Mouse (Mus musculus) spleen, adult 2 months (tissue): ENCODE results near the gene Hcst. TPM values are rescaled to one million over a fixed set of nuclear protein-coding genes. Genes with fewer than 3 reads are reported as not detected.

Experiments used
- DNase-seq, 2 experiments: peaks; one replicate each; pipeline versions ENCODE4 v3.0.0 to v3.0.0-alpha.2; 2012 to 2021; ENCODE audit warnings: low spot score in 2 of 2, low read depth in 1 of 2
- H3K27ac ChIP-seq: fragments of 200-500 bp; 2 replicates; pipeline ENCODE4 v1.5.1; 2012; ENCODE audit warnings: low read length, inconsistent platforms; ENCODE audit not compliant: insufficient read depth
- H3K27me3 ChIP-seq: fragments of 200-500 bp; 2 replicates; pipeline ENCODE4 v1.6.1; 2012; ENCODE audit warnings: mild to moderate bottlenecking, moderate library complexity, low read length, inconsistent platforms; ENCODE audit not compliant: control insufficient read depth, insufficient read depth
- H3K36me3 ChIP-seq: fragments of 200-500 bp; 2 replicates; pipeline ENCODE4 v1.6.1; 2012; ENCODE audit warnings: mild to moderate bottlenecking, low read length, inconsistent platforms; ENCODE audit not compliant: control insufficient read depth, insufficient read depth
- H3K4me1 ChIP-seq: fragments of 200-500 bp; 2 replicates; pipeline ENCODE4 v1.6.1; 2011; ENCODE audit warnings: inconsistent platforms; ENCODE audit not compliant: control insufficient read depth, insufficient read depth, insufficient read length
- H3K4me3 ChIP-seq: fragments of 200-500 bp; 2 replicates; pipeline ENCODE4 v1.5.1; 2011; ENCODE audit warnings: mild to moderate bottlenecking, inconsistent platforms; ENCODE audit not compliant: insufficient read depth, insufficient read length; ENCODE audit errors: extremely low read depth
- CTCF ChIP-seq: fragments of 200-500 bp; IDR thresholded peaks from 2 replicates; pipeline ENCODE4 v1.5.1; 2011; ENCODE audit warnings: mild to moderate bottlenecking, inconsistent platforms; ENCODE audit not compliant: insufficient read depth, insufficient read length, insufficient replicate concordance; ENCODE audit errors: extremely low read depth
- POLR2A ChIP-seq: fragments of 200-500 bp; IDR thresholded peaks from 2 replicates; pipeline ENCODE4 v1.6.1; 2011; ENCODE audit warnings: low read depth, low read length, inconsistent platforms
- WGBS: fragments of 180-500 bp; shearing (Covaris S2); methylation state at CpG from one replicate; pipeline ENCODE4 v1.1.7; 2018; 5-methylcytosine and 5-hydroxymethylcytosine counted together
- polyA plus RNA-seq: library from polyadenylated mRNA; depleted of rRNA; stranded (reverse); fragments of >200 nt; gene quantifications from 2 replicates; pipeline ENCODE4 v1.2.3, GENCODE M21; 2012; rRNA removed

Gene Hcst
- polyA plus RNA-seq, 1 experiment, result 178 TPM

DNA sequence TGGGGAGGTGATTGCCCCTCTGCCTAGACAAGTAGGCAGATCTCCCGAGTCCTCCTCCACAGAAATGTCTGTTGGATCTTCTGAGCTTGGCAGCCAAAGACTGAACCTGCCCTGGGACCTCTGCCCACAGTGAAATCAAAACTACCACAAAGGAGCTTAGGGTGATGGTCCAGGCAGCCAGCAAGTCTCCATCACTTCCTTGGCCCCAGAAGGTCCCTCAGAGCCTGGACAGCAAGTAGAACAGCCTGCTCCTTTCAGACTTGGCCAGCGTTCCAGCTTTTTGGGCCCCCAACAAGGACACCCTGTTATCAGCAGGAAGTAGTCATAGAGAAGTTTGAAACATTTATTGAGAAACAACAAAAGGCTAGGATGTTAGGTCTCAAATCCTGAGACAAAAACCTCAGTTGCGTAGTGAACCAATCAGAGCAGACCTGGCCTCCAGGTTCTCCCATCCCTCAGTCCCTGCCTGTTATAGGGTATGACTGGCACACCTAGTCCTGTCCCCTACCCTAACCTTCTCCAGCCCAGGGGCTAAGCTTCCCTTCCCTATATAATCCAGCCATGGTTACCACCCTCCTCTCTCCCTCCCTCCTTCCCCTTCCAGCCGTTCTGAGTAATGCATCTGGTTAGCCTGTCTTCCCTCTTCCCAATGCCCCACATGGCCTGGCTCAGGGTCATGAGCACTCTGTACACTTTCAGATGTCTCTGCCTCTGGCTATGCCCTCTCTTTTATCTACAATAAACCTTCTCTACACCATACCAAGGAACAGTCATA is 26.7 kb downstream of the Hcst start:
- no peaks in the 10 kb centered on the region for H3K36me3 ChIP-seq
- H3K4me3 ChIP-seq, result no peak overlapping the region; the same call in 1 of the 2 replicates
- TF ChIP-seq POLR2A, result no peak
- TF ChIP-seq CTCF, result no peak
- H3K27me3 ChIP-seq, result no peaks in the 10 kb centered on the region
- peaks cover 13% of the 10 kb centered on the region; the same call in 1 of the 2 replicates for H3K4me1 ChIP-seq
- no peak for DNase-seq
- 64% methylated on average over 4 of the region's 4 CpGs for WGBS
- H3K27ac ChIP-seq, result peak overlapping the region; percentile 85

- TF ChIP-seq CTCF (no peak), POLR2A (no peak)
- Histone ChIP-seq H3K36me3 (no peaks in the 10 kb centered on the region), H3K4me1 (no peaks in the 10 kb centered on the region), H3K4me3 (no peak overlapping the region), H3K27me3 (0 out of 2 replicates have a peak, but pooled peaks cover 2% of the 10 kb centered on the region), H3K27ac (no peak overlapping the region)
- WGBS, result 86% methylated on average over 9 of the region's 9 CpGs
- no peak for DNase-seq
Observed at GRCm38 (mm10) chr7:30384106-30384505, 35.5 kb downstream of the Hcst start.

DNA sequence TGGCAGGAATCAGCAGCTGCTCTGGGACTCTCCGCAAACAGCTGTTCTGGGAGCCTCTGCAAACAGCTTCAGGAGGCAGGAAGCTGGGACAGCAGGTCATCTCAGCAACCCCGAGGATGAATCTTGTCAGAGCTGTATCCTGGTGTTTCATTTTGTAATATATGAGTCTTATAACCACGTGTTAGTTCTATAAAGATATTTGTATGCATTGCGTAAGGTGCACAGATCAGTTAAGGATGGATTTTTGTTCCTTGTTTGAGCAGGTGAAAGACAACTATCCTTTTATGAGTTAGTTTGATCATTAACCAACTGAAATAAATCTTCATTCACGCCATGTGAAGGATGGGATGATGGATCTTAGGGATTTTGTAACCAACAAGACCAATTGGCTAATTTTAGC is 39.6 kb downstream of the Hcst start:
- H3K4me3 ChIP-seq, result no peak overlapping the region
- TF ChIP-seq POLR2A, result no peak
- TF ChIP-seq CTCF, result no peak
- no peak overlapping the region for H3K27ac ChIP-seq
- DNase-seq, result no peak
- 62% methylated on average over 5 of the region's 5 CpGs for WGBS
- no peaks in the 10 kb centered on the region for H3K4me1 ChIP-seq
- H3K36me3 ChIP-seq, result no peaks in the 10 kb centered on the region
- 0 out of 2 replicates have a peak, but pooled peaks cover 2% of the 10 kb centered on the region for H3K27me3 ChIP-seq

DNA sequence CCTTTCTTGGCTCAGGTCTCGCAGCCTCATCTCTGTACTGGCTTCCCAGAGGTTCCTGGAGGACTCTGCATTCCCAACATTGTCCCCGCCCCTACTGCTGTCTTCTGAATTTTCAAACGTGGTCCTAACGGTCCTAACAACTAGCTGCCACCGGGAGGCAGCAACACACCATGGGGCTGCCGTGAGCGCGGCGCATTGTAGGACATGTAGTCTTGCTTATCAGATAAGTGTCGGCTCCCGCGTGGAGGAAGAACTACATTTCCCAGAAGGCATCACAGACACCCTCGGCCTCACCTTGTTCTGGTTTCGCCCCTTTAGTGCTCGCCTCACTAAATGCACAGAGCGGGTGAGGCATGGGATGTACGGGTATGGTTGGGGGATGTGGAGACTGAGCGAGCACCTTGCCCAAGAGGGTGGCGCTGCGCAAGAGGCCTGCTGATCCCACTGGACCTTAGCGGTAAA is 46.1 kb downstream of the Hcst start:
- peak overlapping the region; percentile 52 for H3K4me3 ChIP-seq

More for the DNA sequence above, 46.1 kb downstream of the Hcst start:
- Histone ChIP-seq H3K27ac (no peak overlapping the region), H3K36me3 (no peaks in the 10 kb centered on the region), H3K4me1 (no peaks in the 10 kb centered on the region), H3K27me3 (no peaks in the 10 kb centered on the region)
- TF ChIP-seq CTCF (peak; percentile 98), POLR2A (no peak)
- peak; percentile 86 to 87 for DNase-seq
- 3% methylated on average over 21 of the region's 21 CpGs for WGBS

Other genes with a start within 250 kb of the Hcst start
- 0.43 and 0.52 TPM in 2 replicates for gene Cox7a1, start 235.7 kb downstream of the Hcst start, polyA plus RNA-seq
- gene Capns1, start 221.0 kb downstream of the Hcst start, polyA plus RNA-seq, result 414 and 469 TPM in 2 replicates
- 51.5 and 60.8 TPM in 2 replicates for gene Polr2i, start 187.9 kb downstream of the Hcst start, polyA plus RNA-seq
- gene Tbcb, start 187.6 kb downstream of the Hcst start, polyA plus RNA-seq, result 21.5 and 24.6 TPM in 2 replicates
- gene Ovol3, start 184.1 kb downstream of the Hcst start, polyA plus RNA-seq, result 0.13 TPM in 1 of 2 replicates, not detected in the other
- gene Thap8, start 139.8 kb downstream of the Hcst start, polyA plus RNA-seq, result 0.14 and 0.18 TPM in 2 replicates
- 15.7 and 21.5 TPM in 2 replicates for gene Wdr62, start 139.4 kb downstream of the Hcst start, polyA plus RNA-seq
- 10.0 and 13.2 TPM in 2 replicates for gene Clip3, start 128.1 kb downstream of the Hcst start, polyA plus RNA-seq
- 86.3 and 144 TPM in 2 replicates for gene Alkbh6, start 111.1 kb downstream of the Hcst start, polyA plus RNA-seq
- 14.7 and 21.1 TPM in 2 replicates for gene Syne4, start 105.0 kb downstream of the Hcst start, polyA plus RNA-seq
- gene E130208F15Rik, start 98.1 kb downstream of the Hcst start, polyA plus RNA-seq, result 0.58 and 0.89 TPM in 2 replicates
- gene Sdhaf1, start 96.0 kb downstream of the Hcst start, polyA plus RNA-seq, result 13.4 and 25.8 TPM in 2 replicates
- 2.7 and 3.2 TPM in 2 replicates for gene Lrfn3, start 57.1 kb downstream of the Hcst start, polyA plus RNA-seq
- 569 and 738 TPM in 2 replicates for gene Tyrobp, start 6.1 kb downstream of the Hcst start, polyA plus RNA-seq
- gene Nfkbid, start 1.9 kb upstream of the Hcst start, polyA plus RNA-seq, result 55.1 and 70.8 TPM in 2 replicates
- gene Aplp1, start 25.7 kb upstream of the Hcst start, polyA plus RNA-seq, result 1.9 and 2.3 TPM in 2 replicates
- 0.14 and 0.49 TPM in 2 replicates for gene Kirrel2, start 37.8 kb upstream of the Hcst start, polyA plus RNA-seq
- 1.8 and 2.4 TPM in 2 replicates for gene Nphs1, start 38.5 kb upstream of the Hcst start, polyA plus RNA-seq
- gene Prodh2, start 73.8 kb upstream of the Hcst start, polyA plus RNA-seq, result 0.04 TPM in 1 of 2 replicates, not detected in the other
- gene Arhgap33, start 115.2 kb upstream of the Hcst start, polyA plus RNA-seq, result 18.4 and 26.5 TPM in 2 replicates
- gene Hspb6, start 132.3 kb upstream of the Hcst start, polyA plus RNA-seq, result 10.7 and 12.1 TPM in 2 replicates
- gene Proser3, start 132.4 kb upstream of the Hcst start, polyA plus RNA-seq, result 8.5 and 10.8 TPM in 2 replicates
- 34.9 and 36.4 TPM in 2 replicates for gene Lin37, start 140.0 kb upstream of the Hcst start, polyA plus RNA-seq
- 31.6 and 36.5 TPM in 2 replicates for gene U2af1l4, start 143.4 kb upstream of the Hcst start, polyA plus RNA-seq
- gene Gm49396, start 143.5 kb upstream of the Hcst start, polyA plus RNA-seq, result 3.1 and 4.4 TPM in 2 replicates
- gene Psenen, start 143.8 kb upstream of the Hcst start, polyA plus RNA-seq, result 85.2 and 86.9 TPM in 2 replicates
- 17.0 and 19.0 TPM in 2 replicates for gene Igflr1, start 145.6 kb upstream of the Hcst start, polyA plus RNA-seq
- gene Kmt2b, start 168.9 kb upstream of the Hcst start, polyA plus RNA-seq, result 59.7 and 71.7 TPM in 2 replicates
- gene Zbtb32, start 179.1 kb upstream of the Hcst start, polyA plus RNA-seq, result 10.2 and 10.3 TPM in 2 replicates
- gene Upk1a, start 193.0 kb upstream of the Hcst start, polyA plus RNA-seq, result 0.88 and 1.2 TPM in 2 replicates
- 116 and 120 TPM in 2 replicates for gene Cox6b1, start 206.3 kb upstream of the Hcst start, polyA plus RNA-seq
- gene Etv2, start 216.0 kb upstream of the Hcst start, polyA plus RNA-seq, result not detected in 2 replicates
- 56.5 and 74.5 TPM in 2 replicates for gene Rbm42, start 230.5 kb upstream of the Hcst start, polyA plus RNA-seq
- gene Haus5, start 245.1 kb upstream of the Hcst start, polyA plus RNA-seq, result 13.3 and 18.5 TPM in 2 replicates